In genomic region chr9:75001611-75002204, GRCm38 (mm10) we compare ENCODE assay signal across 9 mouse cellular contexts. TPM values are rescaled to one million over a fixed set of nuclear protein-coding genes. Genes with fewer than 3 reads are reported as not detected.
DNase-seq lines count a peak whose midpoint lies in the region; ATAC-seq and TF ChIP-seq lines count a peak whose summit lies in the region.
"Had no signal": no experiment of that assay in that cellular context is flagged by ENCODE, and none has a peak within 500 bp of the region (broad histone marks: within the 10 kb centered on the region; RNA-seq: fewer than 3 reads in every experiment).

No protein-coding gene starts in this region.

- H3K36me3 ChIP-seq in limb, embryonic 14.5 days (ENCODE audit: control insufficient read depth, insufficient read depth, low read length), result peaks cover 11% of the 10 kb centered on the region; the same call in 1 of the 2 replicates
- H3K36me3 ChIP-seq in limb, embryonic 10.5 days, result no peaks in the 10 kb centered on the region

- H3K4me2 ChIP-seq in limb, embryonic 14.5 days (replicated peaks; ENCODE audit: low read depth, low read length, severe bottlenecking), result no peak overlapping the region
- H3K4me2 ChIP-seq: neural tube, embryonic 13.5 days had no signal

- H3K9me3 ChIP-seq in limb, embryonic 14.5 days (ENCODE audit: control insufficient read depth, low read length), result no peaks in the 10 kb centered on the region
- no peaks in the 10 kb centered on the region for H3K9me3 ChIP-seq in limb, embryonic 10.5 days (replicated peaks)
- H3K9me3 ChIP-seq: neural tube, embryonic 13.5 days had no signal

- H3K27ac ChIP-seq in limb, embryonic 14.5 days (replicated peaks; ENCODE audit: low read depth, low read length), result 0 out of 2 replicates have a peak overlapping the region, but pooled peaks have one; percentile 33
- H3K27ac ChIP-seq in limb, embryonic 10.5 days, result no peak overlapping the region
- H3K27ac ChIP-seq: neural tube, embryonic 13.5 days had no signal

- peak; percentile 59 to 84 for DNase-seq in adrenal gland, adult (ENCODE audit: inconsistent age in 2 of 2, low spot score in 1 of 2)
- DNase-seq in adrenal gland, adult 8-10 months, result no peak
- DNase-seq in limb, embryonic 14.5 days (ENCODE audit: low spot score), result peak; percentile 40
- DNase-seq in limb, embryonic 10.5 days (ENCODE audit: low spot score), result no peak
- DNase-seq in gastrocnemius, postnatal 10 days, result peak; percentile 64
- DNase-seq in lung, postnatal 14 days, result peak; percentile 78
- no peak for DNase-seq in left cerebral cortex, postnatal 25 days (ENCODE audit: low spot score in 2 of 2)
- no peak for DNase-seq in neural tube, embryonic 10.5 days (ENCODE audit: extremely low spot score, low spot score)

- no peak overlapping the region for H3K4me3 ChIP-seq in limb, embryonic 14.5 days (replicated peaks; ENCODE audit: low read length)
- no peak overlapping the region for H3K4me3 ChIP-seq in limb, embryonic 10.5 days
- H3K4me3 ChIP-seq: neural tube, embryonic 13.5 days had no signal

- no peaks in the 10 kb centered on the region; the same call in 1 of the 2 replicates for H3K4me1 ChIP-seq in limb, embryonic 14.5 days (ENCODE audit: control insufficient read depth, insufficient read depth, low read length)
- H3K4me1 ChIP-seq in limb, embryonic 10.5 days, result no peaks in the 10 kb centered on the region

- intact Hi-C loops in left cerebral cortex, postnatal 25 days (cut with DNase I), result no loop called here

- H3K27me3 ChIP-seq in limb, embryonic 14.5 days (ENCODE audit: control insufficient read depth, insufficient read depth, low read length), result no peaks in the 10 kb centered on the region
- H3K27me3 ChIP-seq in limb, embryonic 10.5 days (ENCODE audit: low read depth, poor library complexity, severe bottlenecking), result no peaks in the 10 kb centered on the region
- H3K27me3 ChIP-seq: neural tube, embryonic 13.5 days had no signal

- 68% methylated on average over 5 of the region's 5 CpGs for WGBS in limb, embryonic 14.5 days
- WGBS in limb, embryonic 10.5 days, result 88% methylated on average over 5 of the region's 5 CpGs

- TF ChIP-seq POLR2A in limb, embryonic 14.5 days (IDR thresholded peaks at IDR 0.05; ENCODE audit: borderline replicate concordance, extremely low read depth, insufficient read depth, insufficient read length), result no peak

- peak; percentile 47; the same call in 1 of the 2 replicates for ATAC-seq in limb, embryonic 14.5 days (ENCODE audit: low FRiP score, low read depth)

- H3K9ac ChIP-seq in limb, embryonic 14.5 days (ENCODE audit: low read depth, low read length, severe bottlenecking), result no peak overlapping the region
- H3K9ac ChIP-seq: neural tube, embryonic 13.5 days had no signal

RNA-seq across cellular contexts. Expression of gene Arpp19, which starts 35.7 kb away (rescaled TPM):
- 100 to 1,000 TPM; 195 to 332 (median 231) TPM for total RNA-seq in adrenal gland, adult 8-10 months (2022)
- 64.5 and 73.2 TPM in 2 replicates for polyA plus RNA-seq in limb, embryonic 14.5 days (2012; rRNA removed)
- 280 and 290 TPM in 2 replicates for polyA plus RNA-seq in limb, embryonic 14.5 days (2014; fragmentation: Nextera tagmentation; extraction: Ambion mirVana)
- polyA plus RNA-seq in limb, embryonic 10.5 days (2016; fragmentation: Nextera tagmentation; extraction: Ambion mirVana), result 364 and 386 TPM in 2 replicates
- total RNA-seq in gastrocnemius, postnatal 10 days (2021), result 100 to 1,000 TPM; 147 to 150 TPM
- total RNA-seq in left cerebral cortex, postnatal 25 days (2021), result 100 to 1,000 TPM; 471 to 494 TPM

RNA-seq across cellular contexts. Expression of gene Fam214a, which starts 49.0 kb away (rescaled TPM):
- total RNA-seq in adrenal gland, adult 8-10 months (2022), result 100 to 1,000 TPM in 2 of 4 experiments, 10 to 100 TPM in 2; 90.3 to 132 (median 108) TPM
- 9.0 and 9.6 TPM in 2 replicates for polyA plus RNA-seq in limb, embryonic 14.5 days (2012; rRNA removed)
- polyA plus RNA-seq in limb, embryonic 14.5 days (2014; fragmentation: Nextera tagmentation; extraction: Ambion mirVana), result 10.7 and 11.9 TPM in 2 replicates
- polyA plus RNA-seq in limb, embryonic 10.5 days (2016; fragmentation: Nextera tagmentation; extraction: Ambion mirVana), result 4.0 and 6.4 TPM in 2 replicates
- 10 to 100 TPM; 28.4 to 31.3 TPM for total RNA-seq in gastrocnemius, postnatal 10 days (2021)
- total RNA-seq in left cerebral cortex, postnatal 25 days (2021), result 10 to 100 TPM; 34.3 to 39.3 TPM

Comparison
In these comparisons a context has a peak if more than half of its experiments do, and no peak if none do; other contexts are left out.
1. DNase-seq: peak in adrenal gland, adult (2 of 2), limb, embryonic 14.5 days (single experiment), gastrocnemius, postnatal 10 days (single experiment) and lung, postnatal 14 days (single experiment); none in adrenal gland, adult 8-10 months (single experiment), limb, embryonic 10.5 days (single experiment), left cerebral cortex, postnatal 25 days (0 of 2) and neural tube, embryonic 10.5 days (single experiment).